Mouse (Mus musculus): ENCODE measurements around the gene Atad5.
"Not testable (repeated sequence)": the region's sequence is repeated elsewhere in the genome, so short reads cannot be mapped to it uniquely, and the experiment has no call there.

GRCm38 (mm10) chr11:80148974-80149373 lies 59.8 kb downstream of the Atad5 start:
- not testable (repeated sequence) for TF ChIP-seq CTCF, EP300 (IDR thresholded peaks at IDR 0.05; ENCODE audit: low read depth)

Data from liver, embryonic 14.5 days (tissue).